Mouse (Mus musculus) liver, adult 2 months (tissue): Measurements from ENCODE around the gene C2cd3.

ENCODE experiments used
- CTCF ChIP-seq: fragments of 200-500 bp; IDR thresholded peaks from 2 replicates; pipeline ENCODE4 v1.5.1; 2011; ENCODE audit warnings: low read depth, low read length, control low read depth
- POLR2A ChIP-seq: fragments of 200-500 bp; IDR thresholded peaks from 2 replicates; pipeline ENCODE4 v1.6.1; 2011; ENCODE audit warnings: low read length, control low read depth; ENCODE audit not compliant: insufficient read depth; ENCODE audit errors: extremely low read depth

DNA sequence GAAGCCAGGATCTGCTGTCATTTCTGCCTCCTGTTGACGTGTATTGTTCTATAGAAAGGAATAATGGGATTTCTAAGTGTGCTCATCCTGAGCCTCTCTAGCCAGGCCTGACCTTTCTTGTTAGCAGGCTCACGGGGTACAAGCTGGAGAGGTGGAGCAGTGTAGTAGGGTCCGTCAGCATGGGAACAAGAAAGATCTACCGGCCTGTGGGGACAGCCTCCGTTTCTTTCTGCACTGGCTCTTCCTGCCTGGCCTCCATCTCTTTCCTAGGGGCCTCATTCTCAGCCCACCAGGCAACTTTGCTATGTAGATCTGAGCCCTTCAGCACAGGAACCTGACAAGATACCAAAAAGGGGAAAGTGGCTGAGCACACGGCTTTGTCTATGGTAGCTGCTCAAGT is 96.7 kb downstream of the C2cd3 start:
- TF ChIP-seq POLR2A: no peak
- no peak for TF ChIP-seq CTCF
